In genomic region chr4:83214822-83215558, GRCm38 (mm10) we compare ENCODE assay signal across 9 mouse cellular contexts.
A peak's percentile ranks its signal among the peaks of the same experiment; 100 is the strongest.
DNase-seq lines count a peak whose midpoint lies in the region; ATAC-seq and TF ChIP-seq lines count a peak whose summit lies in the region.
"Had no signal": no experiment of that assay in that cellular context is flagged by ENCODE, and none has a peak within 500 bp of the region (broad histone marks: within the 10 kb centered on the region; RNA-seq: fewer than 3 reads in every experiment).

No protein-coding gene starts in this region.

- no peak for ATAC-seq in midbrain, embryonic 16.5 days
- ATAC-seq in kidney, postnatal 0 days (replicated peaks; ENCODE audit: low FRiP score, low read depth) = no peak

- H3K4me3 ChIP-seq in midbrain, embryonic 16.5 days (ENCODE audit: low read depth, low read length) = no peak overlapping the region
- H3K4me3 ChIP-seq in midbrain, embryonic 10.5 days = no peak overlapping the region
- no peak overlapping the region for H3K4me3 ChIP-seq in kidney, postnatal 0 days (replicated peaks; ENCODE audit: low read depth, low read length)
- H3K4me3 ChIP-seq in gastrocnemius, adult 2 months = no peak overlapping the region
- H3K4me3 ChIP-seq: erythroblast, embryonic 14.5 days had no signal

- 57% methylated on average over 9 of the region's 9 CpGs for WGBS in midbrain, embryonic 16.5 days
- WGBS in midbrain, embryonic 10.5 days = 82% methylated on average over 9 of the region's 9 CpGs
- WGBS in kidney, postnatal 0 days = 41% methylated on average over 9 of the region's 9 CpGs

- H3K9me3 ChIP-seq in midbrain, embryonic 16.5 days (replicated peaks; ENCODE audit: control insufficient read depth, low read length, poor library complexity, severe bottlenecking) = no peaks in the 10 kb centered on the region
- H3K9me3 ChIP-seq in midbrain, embryonic 10.5 days (replicated peaks) = no peaks in the 10 kb centered on the region
- H3K9me3 ChIP-seq in kidney, postnatal 0 days (replicated peaks; ENCODE audit: low read length) = no peaks in the 10 kb centered on the region

- intact Hi-C loops in gastrocnemius, adult 2 months (cut with DNase I) = no loop called here

- no peaks in the 10 kb centered on the region for H3K36me3 ChIP-seq in midbrain, embryonic 16.5 days (ENCODE audit: control insufficient read depth, insufficient read depth, low read length)
- H3K36me3 ChIP-seq in midbrain, embryonic 10.5 days = no peaks in the 10 kb centered on the region
- no peaks in the 10 kb centered on the region for H3K36me3 ChIP-seq in kidney, postnatal 0 days (ENCODE audit: insufficient read depth, low read length)

- H3K4me2 ChIP-seq in midbrain, embryonic 16.5 days (ENCODE audit: low read length) = no peak overlapping the region
- H3K4me2 ChIP-seq in kidney, postnatal 0 days (ENCODE audit: low read length) = no peak overlapping the region

- no peak for TF ChIP-seq CTCF in kidney, postnatal 0 days (IDR thresholded peaks at IDR 0.05; ENCODE audit: low read depth)
- TF ChIP-seq CTCF in gastrocnemius, adult 2 months (IDR thresholded peaks at IDR 0.05) = no peak

- peaks cover 11% of the 10 kb centered on the region; the same call in 1 of the 2 replicates for H3K4me1 ChIP-seq in midbrain, embryonic 16.5 days (ENCODE audit: control insufficient read depth, insufficient read depth, low read length)
- H3K4me1 ChIP-seq in midbrain, embryonic 10.5 days = no peaks in the 10 kb centered on the region
- H3K4me1 ChIP-seq in kidney, postnatal 0 days (replicated peaks; ENCODE audit: insufficient read depth, low read length) = no peaks in the 10 kb centered on the region

- peak; percentile 14 to 47 for DNase-seq in adrenal gland, adult (ENCODE audit: inconsistent age in 2 of 2, low spot score in 1 of 2)
- no peak for DNase-seq in adrenal gland, postnatal 4 days (ENCODE audit: low spot score in 2 of 2)
- DNase-seq in midbrain, embryonic 10.5 days (ENCODE audit: low spot score) = no peak
- peak; percentile 92 for DNase-seq in kidney, postnatal 0 days (ENCODE audit: low spot score)
- no peak for DNase-seq in thymus, postnatal 25 days
- DNase-seq in gastrocnemius, adult 2 months = no peak
- no peak for DNase-seq in urinary bladder, postnatal 25 days (ENCODE audit: low spot score)

- H3K27ac ChIP-seq in midbrain, embryonic 16.5 days (ENCODE audit: low read length) = peak overlapping the region; percentile 41; the same call in 1 of the 2 replicates
- no peak overlapping the region for H3K27ac ChIP-seq in midbrain, embryonic 10.5 days (replicated peaks)
- H3K27ac ChIP-seq in kidney, postnatal 0 days = peak overlapping the region; percentile 40; the same call in 1 of the 2 replicates
- H3K27ac ChIP-seq in gastrocnemius, adult 2 months = no peak overlapping the region

- H3K27me3 ChIP-seq in midbrain, embryonic 16.5 days (ENCODE audit: control insufficient read depth, insufficient read depth, low read depth, low read length) = no peaks in the 10 kb centered on the region
- no peaks in the 10 kb centered on the region for H3K27me3 ChIP-seq in midbrain, embryonic 10.5 days (ENCODE audit: low read depth, poor library complexity, severe bottlenecking)
- H3K27me3 ChIP-seq in kidney, postnatal 0 days (ENCODE audit: insufficient read depth, low read length) = no peaks in the 10 kb centered on the region

- H3K9ac ChIP-seq in midbrain, embryonic 16.5 days (ENCODE audit: low read depth, low read length) = no peak overlapping the region
- no peak overlapping the region for H3K9ac ChIP-seq in kidney, postnatal 0 days (ENCODE audit: low read depth, low read length)

Comparison
In these comparisons a context has a peak if more than half of its experiments do, and no peak if none do; other contexts are left out.
1. DNase-seq: peak in adrenal gland, adult (2 of 2) and kidney, postnatal 0 days (single experiment); none in adrenal gland, postnatal 4 days (0 of 2), midbrain, embryonic 10.5 days (single experiment), thymus, postnatal 25 days (single experiment), gastrocnemius, adult 2 months (single experiment) and urinary bladder, postnatal 25 days (single experiment).
2. H3K27ac ChIP-seq: peak in midbrain, embryonic 16.5 days (single experiment) and kidney, postnatal 0 days (single experiment); none in midbrain, embryonic 10.5 days (single experiment) and gastrocnemius, adult 2 months (single experiment).